Mouse (Mus musculus): ENCODE results near the gene Tatdn2. TPM values are rescaled to one million over a fixed set of nuclear protein-coding genes. Genes with fewer than 3 reads are reported as not detected.
"Not testable (repeated sequence)": the region's sequence is repeated elsewhere in the genome, so short reads cannot be mapped to it uniquely, and the experiment has no call there.

Gene Tatdn2
- polyA plus RNA-seq, 1 experiment from 2014 or later = 0.52 TPM

GRCm38 (mm10) chr6:113659648-113660491 is 37.0 kb upstream of the Tatdn2 start:
- WGBS = 58% methylated on average over 8 of the region's 8 CpGs
- Histone ChIP-seq H3K27me3 (replicated peaks) (no peaks in the 10 kb centered on the region), H3K9me3 (no peaks in the 10 kb centered on the region), H3K27ac (replicated peaks) (peak overlapping the region; percentile 76), H3K9ac (peak overlapping the region; percentile 50), H3K4me2 (no peak overlapping the region; the same call in 1 of the 2 replicates), H3K36me3 (peaks cover 3% of the 10 kb centered on the region; the same call in 1 of the 2 replicates), H3K4me3 (no peak overlapping the region), H3K4me1 (peaks cover 33% of the 10 kb centered on the region)
- no peak for ATAC-seq (ENCODE audit: extremely low read depth, insufficient number of reproducible peaks, low FRiP score, low TSS enrichment)

DNA sequence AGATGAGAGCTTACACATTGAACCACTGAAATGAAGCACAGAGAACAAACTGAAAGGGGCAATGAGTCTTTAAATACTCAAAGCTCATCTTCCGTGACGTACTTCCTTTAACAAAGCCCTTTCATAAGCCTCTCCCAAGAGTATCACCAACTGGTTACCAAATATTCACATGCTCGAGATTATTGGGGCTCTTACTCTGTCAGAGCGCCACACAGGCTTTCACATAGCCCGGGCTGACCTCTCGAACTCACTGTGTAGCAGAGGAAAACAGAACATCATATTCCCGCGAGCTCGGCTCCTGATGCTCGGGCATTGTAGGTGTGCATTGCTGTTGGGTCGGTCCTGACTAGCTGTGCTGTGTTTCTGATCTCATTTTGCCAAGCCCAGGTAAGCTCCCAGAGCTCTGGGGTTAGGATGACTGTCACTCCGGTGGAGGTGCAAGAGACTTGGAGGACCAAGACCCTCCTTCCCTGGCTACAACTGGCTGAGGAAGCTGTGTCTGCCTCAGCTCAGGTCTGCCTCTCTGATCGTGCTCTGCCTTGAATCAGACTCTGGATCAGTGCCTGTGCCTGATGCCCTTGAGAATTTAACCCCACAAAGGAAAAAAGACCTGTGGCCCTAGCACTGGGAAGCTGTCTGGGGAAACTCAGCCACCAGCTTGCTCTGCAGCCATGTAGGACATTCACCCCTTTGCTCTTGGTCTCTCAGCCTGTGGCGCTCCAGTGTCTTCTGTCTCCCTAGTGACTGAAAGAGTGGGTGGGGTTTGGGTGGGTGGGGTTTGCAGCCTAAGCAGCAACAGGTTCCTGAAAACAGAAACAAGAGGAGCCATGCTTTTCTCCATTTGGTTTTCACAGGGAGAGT is 36.1 kb upstream of the Tatdn2 start:
- no peaks in the 10 kb centered on the region for H3K9me3 ChIP-seq
- peaks cover 3% of the 10 kb centered on the region; the same call in 1 of the 2 replicates for H3K36me3 ChIP-seq
- peak overlapping the region; percentile 76 for H3K27ac ChIP-seq (replicated peaks)
- WGBS = 60% methylated on average over 14 of the region's 14 CpGs
- no peak for ATAC-seq (ENCODE audit: extremely low read depth, insufficient number of reproducible peaks, low FRiP score, low TSS enrichment)
- H3K4me1 ChIP-seq = peaks cover 33% of the 10 kb centered on the region
- no peaks in the 10 kb centered on the region for H3K27me3 ChIP-seq (replicated peaks)
- H3K9ac ChIP-seq = peak overlapping the region; percentile 50; the same call in 1 of the 2 replicates
- H3K4me2 ChIP-seq = no peak overlapping the region; the same call in 1 of the 2 replicates
- no peak overlapping the region for H3K4me3 ChIP-seq

GRCm38 (mm10) chr6:113661353-113662241 is 35.3 kb upstream of the Tatdn2 start:
- Histone ChIP-seq H3K36me3 (peaks cover 3% of the 10 kb centered on the region; the same call in 1 of the 2 replicates), H3K27ac (replicated peaks) (0 out of 2 replicates have a peak overlapping the region, but pooled peaks have one; percentile 76), H3K27me3 (replicated peaks) (no peaks in the 10 kb centered on the region), H3K9ac (no peak overlapping the region), H3K4me2 (no peak overlapping the region), H3K4me3 (no peak overlapping the region), H3K9me3 (no peaks in the 10 kb centered on the region), H3K4me1 (peaks cover 33% of the 10 kb centered on the region)
- 54% methylated on average over 12 of the region's 12 CpGs for WGBS
- ATAC-seq (ENCODE audit: extremely low read depth, insufficient number of reproducible peaks, low FRiP score, low TSS enrichment) = no peak

DNA sequence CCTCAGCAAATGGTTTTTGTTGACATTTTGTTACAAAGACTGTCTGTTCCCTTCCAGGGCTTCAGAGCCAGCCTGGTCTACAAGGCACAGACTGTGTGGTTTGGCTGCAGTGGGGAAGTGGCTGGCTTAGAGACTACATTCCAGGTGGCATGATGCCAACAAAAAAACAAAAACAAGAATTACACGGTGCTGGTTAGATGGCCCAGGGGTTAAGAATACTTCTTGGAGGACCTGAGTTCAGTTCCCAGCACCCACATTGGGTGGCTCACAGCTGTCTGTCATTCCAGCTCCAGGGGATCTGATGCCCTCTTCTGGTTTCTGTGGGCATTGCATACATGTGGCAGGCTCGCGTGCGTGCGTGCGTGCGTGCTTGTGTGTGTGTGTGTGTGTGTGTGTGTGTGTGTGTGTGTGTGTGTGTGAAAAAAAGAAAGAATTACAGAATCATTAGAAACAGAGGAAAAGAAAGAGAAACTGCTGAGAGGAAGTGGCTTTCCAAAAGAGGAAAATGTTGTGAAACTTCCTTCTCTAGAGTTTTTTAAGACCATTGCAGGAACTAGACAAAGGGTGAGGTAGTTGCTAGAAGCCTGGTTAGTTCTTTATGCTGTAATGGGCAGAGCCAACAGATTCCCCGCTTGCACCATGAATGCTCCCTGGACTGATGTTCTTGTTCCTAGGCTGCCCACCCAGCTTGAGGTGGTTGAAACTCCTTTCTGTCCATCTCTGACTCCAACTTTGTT is 33.7 kb upstream of the Tatdn2 start:
- no peak overlapping the region for H3K4me3 ChIP-seq
- no peak overlapping the region for H3K9ac ChIP-seq
- ATAC-seq (ENCODE audit: extremely low read depth, insufficient number of reproducible peaks, low FRiP score, low TSS enrichment) = no peak
- H3K27ac ChIP-seq (replicated peaks) = no peak overlapping the region
- H3K4me2 ChIP-seq = no peak overlapping the region
- H3K27me3 ChIP-seq (replicated peaks) = no peaks in the 10 kb centered on the region
- H3K36me3 ChIP-seq = peaks cover 3% of the 10 kb centered on the region; the same call in 1 of the 2 replicates
- WGBS = 89% methylated on average over 8 of the region's 8 CpGs
- H3K4me1 ChIP-seq = peaks cover 34% of the 10 kb centered on the region
- H3K9me3 ChIP-seq = no peaks in the 10 kb centered on the region

- peaks cover 3% of the 10 kb centered on the region; the same call in 1 of the 2 replicates for H3K36me3 ChIP-seq
- H3K4me1 ChIP-seq = peaks cover 42% of the 10 kb centered on the region
- no peak for ATAC-seq (ENCODE audit: extremely low read depth, insufficient number of reproducible peaks, low FRiP score, low TSS enrichment)
- no peaks in the 10 kb centered on the region for H3K9me3 ChIP-seq
- WGBS = 82% methylated on average over 7 of the region's 7 CpGs
- no peaks in the 10 kb centered on the region for H3K27me3 ChIP-seq (replicated peaks)
- no peak overlapping the region for H3K4me2 ChIP-seq
- H3K4me3 ChIP-seq = no peak overlapping the region
- no peak overlapping the region for H3K27ac ChIP-seq (replicated peaks)
- no peak overlapping the region for H3K9ac ChIP-seq
These were observed 32.5 kb upstream of the Tatdn2 start for GRCm38 (mm10) chr6:113664305-113664704.

GRCm38 (mm10) chr6:113667611-113668122 is 29.2 kb upstream of the Tatdn2 start:
- Histone ChIP-seq H3K36me3 (peaks cover 12% of the 10 kb centered on the region), H3K4me2 (no peak overlapping the region), H3K9me3 (peaks cover 6% of the 10 kb centered on the region; the same call in 1 of the 2 replicates), H3K27ac (replicated peaks) (peak overlapping the region; percentile 77; the same call in 1 of the 2 replicates), H3K9ac (no peak overlapping the region), H3K4me3 (no peak overlapping the region), H3K27me3 (replicated peaks) (no peaks in the 10 kb centered on the region), H3K4me1 (peaks cover 22% of the 10 kb centered on the region)
- ATAC-seq (ENCODE audit: extremely low read depth, insufficient number of reproducible peaks, low FRiP score, low TSS enrichment) = no peak
- WGBS = 54% methylated on average over 8 of the region's 8 CpGs

DNA sequence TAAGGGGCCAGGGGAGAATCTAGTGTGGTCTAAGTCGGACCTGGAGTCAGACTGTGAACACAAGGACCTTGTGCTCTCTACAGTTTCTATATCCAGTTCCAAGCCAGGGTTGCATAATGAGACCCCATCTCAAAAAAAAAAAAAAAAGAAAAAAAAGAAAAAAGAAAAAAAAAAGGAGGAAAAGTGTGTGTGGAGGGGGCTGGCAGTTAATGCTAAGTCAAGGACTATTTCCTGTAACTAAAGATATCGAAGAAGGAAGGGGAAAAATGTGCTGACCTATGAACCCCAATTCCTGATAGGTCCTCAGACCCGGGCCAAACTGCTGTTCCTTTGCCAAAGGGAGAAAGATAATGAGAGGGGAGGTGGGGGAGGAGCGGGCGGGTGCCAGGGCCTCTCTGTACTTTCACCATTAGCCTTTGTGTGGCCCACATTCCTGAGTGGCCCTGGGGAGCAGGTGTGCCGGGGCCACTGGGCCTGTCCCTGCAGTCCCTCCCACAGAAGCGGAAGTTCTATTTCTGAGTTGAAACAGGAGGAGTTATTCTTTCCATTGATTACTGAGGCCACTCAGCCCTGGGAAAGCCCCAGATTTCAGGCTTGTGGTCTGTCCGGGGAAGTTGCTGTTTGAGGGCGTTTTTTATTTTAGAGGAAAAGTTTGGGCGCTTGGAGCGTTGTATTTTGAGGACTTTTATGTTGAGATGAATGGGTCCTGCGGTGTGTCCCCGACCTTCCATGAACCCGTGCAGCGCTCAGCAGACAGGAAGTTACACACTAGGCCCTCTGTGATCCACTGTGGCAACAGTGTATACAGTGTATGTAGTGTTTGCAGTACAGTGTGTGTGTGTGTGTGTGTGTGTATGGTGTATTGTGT is 28.3 kb upstream of the Tatdn2 start:
- peaks cover 6% of the 10 kb centered on the region; the same call in 1 of the 2 replicates for H3K9me3 ChIP-seq
- 42% methylated on average over 15 of the region's 15 CpGs for WGBS
- no peak for ATAC-seq (ENCODE audit: extremely low read depth, insufficient number of reproducible peaks, low FRiP score, low TSS enrichment)
- peak overlapping the region; percentile 27 for H3K4me2 ChIP-seq
- H3K27me3 ChIP-seq (replicated peaks) = no peaks in the 10 kb centered on the region
- H3K4me1 ChIP-seq = peaks cover 22% of the 10 kb centered on the region
- H3K4me3 ChIP-seq = no peak overlapping the region
- H3K9ac ChIP-seq = peak overlapping the region; percentile 59
- peaks cover 9% of the 10 kb centered on the region for H3K36me3 ChIP-seq
- H3K27ac ChIP-seq (replicated peaks) = peak overlapping the region; percentile 77

DNA sequence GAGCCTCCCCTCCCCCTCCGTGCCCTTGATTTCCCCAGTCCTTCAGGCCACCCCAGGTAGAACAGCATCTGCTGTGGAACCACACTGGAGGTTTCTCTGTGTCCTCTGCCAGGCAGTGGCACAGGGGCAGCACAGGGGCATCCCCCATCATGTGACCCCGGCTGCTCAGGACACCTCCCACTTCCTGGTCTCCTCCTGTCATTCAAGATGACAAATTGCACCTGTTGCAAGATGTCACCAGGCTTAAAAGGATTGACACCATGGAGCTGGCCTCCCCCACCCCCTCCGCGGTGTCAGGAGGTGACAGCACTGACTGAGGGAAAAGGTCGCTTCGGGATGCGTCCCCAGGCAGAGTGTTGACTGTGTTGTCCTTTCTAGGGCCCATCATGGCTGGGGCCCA is 27.0 kb upstream of the Tatdn2 start:
- H3K9me3 ChIP-seq = peaks cover 6% of the 10 kb centered on the region; the same call in 1 of the 2 replicates
- 54% methylated on average over 7 of the region's 7 CpGs for WGBS
- H3K27ac ChIP-seq (replicated peaks) = 0 out of 2 replicates have a peak overlapping the region, but pooled peaks have one; percentile 77
- H3K4me1 ChIP-seq = peaks cover 22% of the 10 kb centered on the region
- peaks cover 9% of the 10 kb centered on the region for H3K36me3 ChIP-seq
- H3K4me3 ChIP-seq = no peak overlapping the region
- H3K9ac ChIP-seq = no peak overlapping the region
- H3K4me2 ChIP-seq = no peak overlapping the region
- no peaks in the 10 kb centered on the region for H3K27me3 ChIP-seq (replicated peaks)
- ATAC-seq (ENCODE audit: extremely low read depth, insufficient number of reproducible peaks, low FRiP score, low TSS enrichment) = no peak

GRCm38 (mm10) chr6:113672029-113672428 is 24.8 kb upstream of the Tatdn2 start:
- not testable (repeated sequence) for H3K9me3 ChIP-seq; H3K9ac ChIP-seq; H3K4me2 ChIP-seq; H3K27ac ChIP-seq (replicated peaks); H3K27me3 ChIP-seq (replicated peaks); H3K4me3 ChIP-seq; ATAC-seq (ENCODE audit: extremely low read depth, insufficient number of reproducible peaks, low FRiP score, low TSS enrichment)
- WGBS = 82% methylated on average over 1 of the region's 1 CpGs
- peaks cover 22% of the 10 kb centered on the region for H3K4me1 ChIP-seq
- H3K36me3 ChIP-seq = peaks cover 12% of the 10 kb centered on the region

Data from heart, embryonic 13.5 days (tissue).